Mouse (Mus musculus): ENCODE measurements around the gene Ehd1.

Ehd1 gene

GRCm38 (mm10) chr19:6260946-6261345 lies 15.6 kb upstream of the Ehd1 start:
- no peak for DNase-seq (ENCODE audit: low read depth, low spot score)

- DNase-seq (ENCODE audit: low read depth, low spot score): no peak
Measured at GRCm38 (mm10) chr19:6261379-6261778, 15.1 kb upstream of the Ehd1 start.

- DNase-seq (ENCODE audit: low read depth, low spot score): peak; percentile 61
Measured at GRCm38 (mm10) chr19:6262222-6262621, 14.3 kb upstream of the Ehd1 start.

- DNase-seq (ENCODE audit: low read depth, low spot score): no peak
Measured at GRCm38 (mm10) chr19:6262839-6263433, 13.6 kb upstream of the Ehd1 start.

DNA sequence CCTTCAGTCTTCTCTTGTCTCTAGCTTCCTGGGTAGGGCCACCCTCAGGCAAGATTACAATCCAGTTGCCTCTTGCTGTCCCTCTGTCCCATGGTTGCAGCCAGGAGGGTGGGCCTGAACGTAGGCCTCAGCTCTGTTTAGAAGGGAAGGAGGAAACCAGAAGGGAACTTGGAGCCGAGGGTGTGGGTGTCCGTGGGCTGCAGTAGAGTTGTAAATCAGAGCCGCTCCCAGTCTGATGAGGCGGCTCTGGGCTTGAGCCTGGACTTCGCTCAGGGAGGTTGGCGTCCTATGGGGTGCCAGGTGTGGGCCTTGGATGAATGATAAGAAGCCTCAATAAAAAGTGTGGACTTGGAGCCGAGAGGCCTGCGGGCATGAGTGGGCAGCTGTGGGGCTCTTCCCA lies 12.3 kb upstream of the Ehd1 start:
- no peak for DNase-seq (ENCODE audit: low read depth, low spot score)

DNA sequence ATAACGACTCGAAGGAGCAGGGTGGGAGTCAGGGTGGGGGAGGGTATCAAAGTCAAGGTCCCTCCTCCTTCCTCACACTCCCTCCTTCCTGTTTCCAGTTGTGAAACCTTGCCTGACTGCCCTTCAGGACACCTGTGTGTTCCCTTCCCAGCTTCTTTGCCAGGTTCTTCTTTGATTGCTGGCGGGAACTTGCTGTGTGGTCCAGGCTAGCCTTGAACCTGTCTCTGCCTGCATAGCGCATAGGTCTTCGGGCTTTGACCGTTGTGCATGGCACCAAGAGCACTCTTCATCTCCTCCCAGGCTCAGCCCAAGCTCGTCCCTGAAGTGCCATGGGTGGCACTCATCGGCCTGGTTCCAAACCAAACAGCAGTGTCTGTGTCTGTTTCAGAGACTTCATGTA lies 11.6 kb upstream of the Ehd1 start:
- DNase-seq (ENCODE audit: low read depth, low spot score): no peak

GRCm38 (mm10) chr19:6265727-6266182 lies 10.8 kb upstream of the Ehd1 start:
- DNase-seq (ENCODE audit: low read depth, low spot score): no peak

DNA sequence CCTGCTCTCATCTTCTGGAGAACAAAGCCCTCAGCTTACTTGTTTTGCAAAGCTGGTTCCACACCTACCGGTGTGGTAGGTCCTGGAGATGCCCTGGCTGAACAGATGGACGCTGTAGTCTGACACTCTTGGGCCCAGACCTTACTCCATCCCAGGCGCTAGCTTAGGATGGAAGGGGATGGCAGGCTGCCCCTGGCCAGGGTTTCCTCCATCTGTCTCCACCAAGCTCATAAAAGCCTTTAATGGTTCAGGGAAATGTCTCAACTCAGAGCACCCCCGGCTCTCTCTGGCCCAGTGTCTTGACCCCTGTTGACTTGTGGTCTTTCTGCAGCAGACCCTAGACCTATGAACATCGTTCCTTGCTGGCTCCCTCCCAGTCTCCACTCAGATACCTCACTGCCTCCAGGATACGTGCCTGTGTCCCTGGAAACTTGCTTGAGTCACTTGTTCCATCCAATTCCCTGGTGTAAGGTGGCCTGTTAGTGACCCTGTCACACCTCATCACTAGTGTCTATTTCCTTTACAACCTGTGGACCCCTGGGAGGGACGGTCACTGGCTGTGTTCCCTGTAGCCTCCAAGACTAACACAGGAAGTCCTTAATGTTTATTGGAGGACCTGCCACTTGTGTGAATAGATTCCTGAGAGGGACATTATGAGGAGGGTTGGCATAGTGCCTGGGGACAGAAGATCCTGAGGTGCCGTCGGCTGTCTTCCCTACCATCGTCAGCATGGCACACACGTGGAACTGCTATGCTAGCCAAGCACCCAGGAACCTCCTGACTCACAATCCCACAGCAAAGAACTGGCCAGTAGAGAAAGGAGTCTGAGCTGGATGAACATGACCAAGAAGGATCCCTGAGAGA lies 9.0 kb upstream of the Ehd1 start:
- no peak for DNase-seq (ENCODE audit: low read depth, low spot score)

- DNase-seq (ENCODE audit: low read depth, low spot score): peak; percentile 80
Measured at GRCm38 (mm10) chr19:6268170-6268528, 8.4 kb upstream of the Ehd1 start.

GRCm38 (mm10) chr19:6268670-6269132 lies 7.8 kb upstream of the Ehd1 start:
- no peak for DNase-seq (ENCODE audit: low read depth, low spot score)

GRCm38 (mm10) chr19:6269798-6270475 lies 6.6 kb upstream of the Ehd1 start:
- DNase-seq (ENCODE audit: low read depth, low spot score): no peak

GRCm38 (mm10) chr19:6270661-6271060 lies 5.9 kb upstream of the Ehd1 start:
- no peak for DNase-seq (ENCODE audit: low read depth, low spot score)

- no peak for DNase-seq (ENCODE audit: low read depth, low spot score)
Measured at GRCm38 (mm10) chr19:6271206-6271605, 5.3 kb upstream of the Ehd1 start.

DNA sequence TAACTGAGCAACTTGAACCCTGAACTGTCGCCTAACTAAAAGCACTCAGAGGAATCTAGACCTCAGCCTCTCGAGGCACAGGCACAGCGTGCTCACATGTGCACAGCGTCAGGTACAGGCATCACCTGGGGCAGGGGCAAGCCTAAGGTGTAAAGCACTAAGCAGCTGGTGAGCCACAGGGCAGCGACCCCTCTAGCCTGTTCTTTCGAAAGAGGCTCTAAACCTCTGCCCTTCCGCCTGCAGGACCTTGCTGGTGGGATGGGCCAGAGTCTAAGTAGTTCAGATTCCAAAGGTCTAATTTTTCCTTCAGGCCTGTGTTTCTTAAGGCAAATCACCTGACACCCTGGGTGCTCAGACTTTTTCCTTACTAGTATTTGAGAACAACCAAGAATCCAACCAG lies 4.5 kb upstream of the Ehd1 start:
- DNase-seq (ENCODE audit: low read depth, low spot score): no peak

DNA sequence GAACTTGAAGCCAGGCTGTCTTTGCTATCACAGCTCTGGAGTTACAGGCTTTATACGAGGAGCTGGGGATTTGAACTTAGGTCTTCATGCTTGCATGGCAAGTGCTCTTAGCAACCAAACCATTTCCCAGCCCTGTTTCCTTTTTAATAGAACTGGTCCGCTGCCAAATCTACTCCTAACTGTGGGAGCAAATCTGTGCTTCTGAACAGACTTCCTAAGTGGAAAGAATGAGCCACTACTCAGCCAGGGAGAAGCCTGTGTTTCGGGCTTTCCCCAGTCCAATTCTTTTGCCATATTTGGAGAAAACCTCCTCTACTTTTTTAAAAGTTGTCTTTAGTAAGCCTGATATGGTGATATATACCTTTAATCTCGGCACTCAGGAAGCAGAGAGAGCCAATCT lies 3.8 kb upstream of the Ehd1 start:
- no peak for DNase-seq (ENCODE audit: low read depth, low spot score)

DNA sequence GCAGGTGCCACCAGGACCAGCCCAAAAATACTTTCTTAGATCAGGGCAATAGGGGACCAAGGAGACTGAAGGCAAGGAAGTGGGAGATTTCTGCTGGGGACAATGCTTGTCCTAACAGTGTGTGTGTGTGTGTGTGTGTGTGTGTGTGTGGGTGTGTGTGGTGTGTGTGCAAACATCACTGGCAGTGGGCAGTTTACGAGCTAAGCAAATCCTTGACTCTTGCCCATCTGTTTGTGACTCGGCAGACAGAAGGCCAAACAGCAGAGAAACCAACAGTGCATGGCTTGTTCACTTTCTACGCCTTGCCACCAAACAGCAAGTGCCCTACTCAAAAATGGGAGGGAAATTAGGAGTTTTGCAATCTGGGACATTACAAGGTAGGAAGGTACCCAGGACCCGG lies 2.9 kb upstream of the Ehd1 start:
- DNase-seq (ENCODE audit: low read depth, low spot score): no peak

GRCm38 (mm10) chr19:6273998-6274608 lies 2.4 kb upstream of the Ehd1 start:
- DNase-seq (ENCODE audit: low read depth, low spot score): no peak

DNA sequence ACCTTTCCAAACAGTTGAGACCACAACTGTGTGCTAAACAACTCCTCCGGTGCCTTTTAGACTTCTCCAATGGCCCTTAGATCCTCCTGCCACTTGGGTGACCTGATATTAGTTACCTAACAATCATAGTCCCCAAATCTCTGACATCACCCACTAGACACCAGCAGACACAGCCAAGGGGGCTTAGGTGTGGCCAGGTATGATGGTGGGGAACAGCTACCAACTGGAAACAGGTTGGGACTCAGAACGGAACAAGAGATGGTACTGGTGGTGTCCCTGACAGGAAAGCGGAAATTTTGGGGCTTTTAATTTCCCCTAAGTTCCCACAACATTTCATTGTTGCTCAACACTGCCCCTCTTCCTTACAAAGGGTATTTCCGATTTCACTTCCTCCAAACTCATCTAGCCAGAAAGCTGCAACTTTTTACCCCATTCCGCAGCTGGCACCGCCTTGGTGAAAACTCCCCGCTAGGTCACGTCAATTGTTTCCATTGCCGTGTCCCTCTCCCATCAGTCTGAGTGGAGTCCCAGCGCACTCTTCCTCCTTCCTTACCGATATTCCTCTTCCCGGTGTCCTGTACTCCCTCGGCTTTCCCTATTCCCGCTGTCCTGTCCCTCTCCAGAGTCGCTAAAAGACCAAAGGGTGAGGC lies 660 bp upstream of the Ehd1 start:
- no peak for DNase-seq (ENCODE audit: low read depth, low spot score)

DNA sequence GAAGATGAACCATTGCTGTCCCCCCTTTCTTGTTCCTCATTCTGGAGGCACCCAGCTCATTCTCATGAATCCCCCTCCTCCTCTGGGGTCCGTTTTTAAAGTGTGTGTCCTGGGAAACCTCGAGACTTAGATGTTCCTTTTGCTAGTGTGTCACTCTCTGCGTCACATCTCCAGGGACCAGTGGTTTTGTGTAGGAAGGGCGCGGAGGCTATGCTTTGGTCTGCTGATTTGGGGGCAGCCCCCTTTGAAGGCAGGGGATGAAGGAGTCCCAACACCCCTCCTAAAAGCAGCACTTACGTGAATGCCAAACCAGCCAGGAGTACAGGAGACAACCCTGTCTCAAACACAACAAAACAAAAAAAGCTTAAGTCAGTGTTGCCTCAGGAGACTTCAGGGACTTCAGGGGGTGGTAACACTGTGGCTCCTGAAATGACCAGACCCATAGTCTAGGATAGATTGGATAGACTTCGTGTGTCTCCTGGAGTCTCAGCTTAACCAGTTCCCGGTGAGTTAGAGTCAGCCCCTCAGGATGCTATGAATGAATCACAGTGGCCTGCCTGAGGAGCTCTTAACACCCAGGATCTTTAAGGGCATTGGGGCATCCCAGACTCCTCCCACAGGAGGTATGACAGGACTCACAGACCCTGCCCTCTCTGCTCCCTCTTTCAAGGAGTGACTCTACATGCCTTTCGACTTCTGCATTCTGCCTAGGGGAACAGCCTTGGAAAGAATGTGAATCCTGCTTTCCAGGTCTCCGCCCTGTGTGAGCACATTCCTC lies 1.3 kb downstream of the Ehd1 start:
- DNase-seq (ENCODE audit: low read depth, low spot score): peak; percentile 72

DNA sequence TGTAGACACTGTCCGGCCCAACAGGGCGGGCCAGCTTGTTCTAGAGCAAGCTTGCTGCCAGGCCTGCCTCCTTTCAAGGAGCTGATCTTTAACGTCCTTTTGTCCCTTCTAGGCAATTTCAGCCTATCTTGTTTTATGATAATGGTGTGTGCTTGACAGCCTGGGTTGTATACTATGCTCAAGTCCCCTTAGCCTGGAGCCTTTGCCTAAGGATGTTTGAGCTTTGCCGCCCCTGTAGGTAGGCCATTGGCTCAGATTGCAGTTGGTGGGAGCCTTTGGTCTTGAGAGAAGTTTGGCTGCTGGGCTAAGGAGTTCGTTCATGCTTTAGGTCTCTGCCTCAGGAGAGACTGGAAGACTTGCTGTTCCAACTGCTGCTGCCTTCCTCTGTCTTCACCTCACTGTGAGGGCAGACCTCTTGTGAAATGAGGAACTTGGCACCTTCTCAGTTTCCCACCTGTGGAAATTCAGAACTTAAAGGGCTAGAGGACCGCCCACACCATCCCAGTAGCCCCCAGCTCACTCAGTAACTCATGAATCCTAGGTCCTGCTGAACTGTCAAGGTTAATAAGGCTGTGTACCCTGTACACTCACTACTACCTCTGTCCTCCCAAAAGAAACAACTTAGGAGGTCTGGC lies 2.0 kb downstream of the Ehd1 start:
- no peak for DNase-seq (ENCODE audit: low read depth, low spot score)
